Mouse (Mus musculus) intestine, embryonic 16.5 days (tissue): ENCODE results near the gene Ccdc9b. TPM values are rescaled to one million over a fixed set of nuclear protein-coding genes. Genes with fewer than 3 reads are reported as not detected.
A peak's percentile ranks its signal among the peaks of the same experiment; 100 is the strongest.

ENCODE experiments used
- ATAC-seq: fragments of 200-750 bp; cut with Nextera tagmentation; 2 replicates; pipeline ENCODE4 v1.8.0; 2017; ENCODE audit warnings: moderate TSS enrichment, moderate library complexity
- H3K27ac ChIP-seq: fragments of 300-500 bp; sonication (generic); 2 replicates; pipeline ENCODE4 v1.5.1; 2014; ENCODE audit warnings: mild to moderate bottlenecking, low read length
- H3K27me3 ChIP-seq: fragments of 300-500 bp; sonication (generic); replicated peaks from 2 replicates; pipeline ENCODE4 v1.6.1; 2014; ENCODE audit warnings: low read length, control low read depth, mixed read lengths; ENCODE audit not compliant: control insufficient read depth, insufficient read depth
- H3K36me3 ChIP-seq: fragments of 300-500 bp; sonication (generic); 2 replicates; pipeline ENCODE4 v1.6.1; 2014; ENCODE audit warnings: low read length, control low read depth; ENCODE audit not compliant: control insufficient read depth, insufficient read depth
- H3K4me1 ChIP-seq: fragments of 300-500 bp; sonication (generic); 2 replicates; pipeline ENCODE4 v1.6.1; 2014; ENCODE audit warnings: low read length, control low read depth, mixed read lengths; ENCODE audit not compliant: control insufficient read depth, insufficient read depth
- H3K4me2 ChIP-seq: fragments of 300-500 bp; sonication (generic); 2 replicates; pipeline ENCODE4 v1.6.1; 2014; ENCODE audit warnings: low read depth, low read length, control low read depth
- H3K4me3 ChIP-seq: fragments of 300-500 bp; sonication (generic); 2 replicates; pipeline ENCODE4 v1.5.1; 2014; ENCODE audit warnings: mild to moderate bottlenecking, low read length
- H3K9ac ChIP-seq: fragments of 300-500 bp; sonication (generic); 2 replicates; pipeline ENCODE4 v1.6.1; 2014; ENCODE audit warnings: low read depth, low read length
- H3K9me3 ChIP-seq: fragments of 300-500 bp; sonication (generic); 2 replicates; pipeline ENCODE4 v1.6.1; 2016; ENCODE audit warnings: low read length, control low read depth; ENCODE audit not compliant: control insufficient read depth
- WGBS: fragments of 180-500 bp; shearing (Covaris S2); extraction: QIAGEN DNeasy Blood & Tissue Kit; methylation state at CpG from one replicate; pipeline ENCODE4 v1.1.7; 2014; 5-methylcytosine and 5-hydroxymethylcytosine counted together
- polyA plus RNA-seq: library from polyadenylated mRNA; unstranded; fragments of >200 nt; fragmentation: Nextera tagmentation; extraction: Ambion mirVana; gene quantifications from 2 replicates; pipeline ENCODE4 v1.2.1, GENCODE M21; 2015

Ccdc9b gene
- 0.93 and 1.2 TPM in 2 replicates for polyA plus RNA-seq

GRCm38 (mm10) chr2:118761906-118762783, at the start of gene Ccdc9b:
TSS of gene Ccdc9b (minus strand) at chr2:118762661.
- H3K9ac ChIP-seq = peak within 1 kb of the TSS; percentile 68
- ATAC-seq = peak; percentile 84
- H3K4me1 ChIP-seq = peaks cover 49% of the 10 kb centered on the region
- no peaks in the 10 kb centered on the region for H3K27me3 ChIP-seq
- 7% methylated on average over 29 of the region's 29 CpGs for WGBS
- peak within 1 kb of the TSS; percentile 93 for H3K27ac ChIP-seq
- H3K4me3 ChIP-seq = peak within 1 kb of the TSS; percentile 31
- H3K4me2 ChIP-seq = peak within 1 kb of the TSS; percentile 59
- H3K9me3 ChIP-seq = no peaks in the 10 kb centered on the region
- H3K36me3 ChIP-seq = no peaks in the 10 kb centered on the region

GRCm38 (mm10) chr2:118810861-118811260, 48.4 kb upstream of the Ccdc9b start:
- ATAC-seq = no peak
- Histone ChIP-seq H3K9ac (no peak overlapping the region), H3K4me3 (no peak overlapping the region), H3K27ac (no peak overlapping the region), H3K4me1 (peaks cover 14% of the 10 kb centered on the region), H3K9me3 (no peaks in the 10 kb centered on the region; the same call in 1 of the 2 replicates), H3K4me2 (no peak overlapping the region), H3K36me3 (no peaks in the 10 kb centered on the region), H3K27me3 (no peaks in the 10 kb centered on the region)
- WGBS = 42% methylated on average over 2 of the region's 2 CpGs

- Histone ChIP-seq H3K4me3 (no peak overlapping the region), H3K4me1 (no peaks in the 10 kb centered on the region), H3K4me2 (no peak overlapping the region), H3K27me3 (no peaks in the 10 kb centered on the region), H3K9me3 (no peaks in the 10 kb centered on the region; the same call in 1 of the 2 replicates), H3K36me3 (no peaks in the 10 kb centered on the region), H3K9ac (no peak overlapping the region), H3K27ac (no peak overlapping the region)
- WGBS = 61% methylated on average over 4 of the region's 4 CpGs
- ATAC-seq = no peak
Measured at GRCm38 (mm10) chr2:118806860-118807259, 44.4 kb upstream of the Ccdc9b start.

DNA sequence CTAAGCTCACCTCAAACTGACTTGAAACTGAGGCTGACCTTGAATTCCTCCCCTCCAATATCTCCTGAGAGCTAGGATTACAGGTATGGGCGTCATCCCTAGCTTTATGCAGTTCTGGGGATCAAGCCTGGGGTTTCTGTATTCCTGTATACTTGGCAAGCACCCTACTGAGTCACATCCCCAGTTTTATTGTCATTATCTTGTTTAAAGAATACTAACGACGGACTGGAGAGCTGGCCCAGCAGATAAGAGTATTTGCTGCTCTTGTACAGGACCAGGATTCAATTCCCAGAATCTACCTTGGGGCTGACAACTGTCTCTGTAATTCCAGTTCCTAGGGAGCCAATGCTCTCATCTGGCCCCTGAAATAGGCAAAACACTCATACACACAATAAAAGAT, 43.3 kb upstream of the Ccdc9b start:
- no peak overlapping the region for H3K4me2 ChIP-seq
- no peak overlapping the region for H3K27ac ChIP-seq
- 0 out of 2 replicates have a peak, but pooled peaks have one; percentile 15 for ATAC-seq
- no peaks in the 10 kb centered on the region for H3K27me3 ChIP-seq
- H3K4me3 ChIP-seq = no peak overlapping the region
- no peaks in the 10 kb centered on the region; the same call in 1 of the 2 replicates for H3K9me3 ChIP-seq
- H3K4me1 ChIP-seq = no peaks in the 10 kb centered on the region
- no peaks in the 10 kb centered on the region for H3K36me3 ChIP-seq
- no peak overlapping the region for H3K9ac ChIP-seq
- WGBS = 26% methylated on average over 3 of the region's 3 CpGs

DNA sequence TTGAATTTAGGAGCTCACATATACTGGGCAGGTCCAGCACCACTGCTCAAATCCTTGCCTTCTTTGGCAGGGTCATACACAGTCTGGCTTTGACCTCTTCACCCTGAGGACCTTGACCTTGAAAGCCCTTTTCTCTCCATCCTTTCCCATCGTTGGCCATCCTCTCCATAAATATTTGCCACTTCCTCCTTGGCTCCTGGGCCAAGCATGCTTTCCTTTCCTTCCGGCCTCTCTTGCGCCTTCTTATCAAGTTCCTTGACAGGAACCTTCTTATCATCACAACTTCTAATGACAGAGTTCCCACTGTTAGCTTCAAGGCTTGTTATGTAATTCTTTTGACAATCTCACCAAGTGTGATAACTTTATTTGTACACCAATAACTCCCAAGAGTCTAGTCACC, 42.7 kb upstream of the Ccdc9b start:
- Histone ChIP-seq H3K9ac (no peak overlapping the region), H3K4me1 (no peaks in the 10 kb centered on the region), H3K27ac (no peak overlapping the region), H3K27me3 (no peaks in the 10 kb centered on the region), H3K4me2 (no peak overlapping the region), H3K36me3 (no peaks in the 10 kb centered on the region), H3K4me3 (no peak overlapping the region), H3K9me3 (no peaks in the 10 kb centered on the region)
- peak; percentile 66 for ATAC-seq
- 29% methylated on average over 3 of the region's 3 CpGs for WGBS

GRCm38 (mm10) chr2:118804474-118804873, 42.0 kb upstream of the Ccdc9b start:
- Histone ChIP-seq H3K27ac (no peak overlapping the region), H3K4me1 (no peaks in the 10 kb centered on the region), H3K9me3 (no peaks in the 10 kb centered on the region), H3K4me2 (no peak overlapping the region), H3K27me3 (no peaks in the 10 kb centered on the region), H3K36me3 (no peaks in the 10 kb centered on the region), H3K9ac (no peak overlapping the region), H3K4me3 (no peak overlapping the region)
- no peak for ATAC-seq
- WGBS = 79% methylated on average over 2 of the region's 2 CpGs

GRCm38 (mm10) chr2:118802542-118803118, 40.2 kb upstream of the Ccdc9b start:
- no peak overlapping the region for H3K4me3 ChIP-seq
- H3K9ac ChIP-seq = no peak overlapping the region
- no peaks in the 10 kb centered on the region for H3K4me1 ChIP-seq
- H3K9me3 ChIP-seq = no peaks in the 10 kb centered on the region
- ATAC-seq = 0 out of 2 replicates have a peak, but pooled peaks have one; percentile 45
- H3K36me3 ChIP-seq = no peaks in the 10 kb centered on the region
- 61% methylated on average over 4 of the region's 4 CpGs for WGBS
- no peak overlapping the region for H3K4me2 ChIP-seq
- no peak overlapping the region for H3K27ac ChIP-seq
- H3K27me3 ChIP-seq = no peaks in the 10 kb centered on the region

DNA sequence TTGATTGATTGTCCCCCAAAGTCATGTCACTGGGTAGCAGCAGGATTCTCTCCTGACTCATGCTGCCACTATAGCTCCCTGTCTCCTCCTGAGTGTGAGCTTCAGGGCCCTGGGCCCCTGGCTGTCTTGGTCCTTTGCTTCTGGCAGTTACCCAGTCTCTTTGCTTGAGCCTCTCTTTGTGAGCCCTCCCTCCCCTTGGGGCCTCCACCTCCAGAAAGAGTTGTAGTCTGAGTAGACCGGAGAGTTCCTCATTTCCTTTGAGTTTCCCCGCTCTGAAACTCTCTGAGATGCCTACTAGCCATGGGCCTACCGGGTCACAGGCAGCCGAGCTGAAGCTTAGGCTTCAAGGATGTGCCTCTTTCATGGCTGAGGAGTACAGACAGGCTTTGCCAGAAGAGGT, 31.2 kb upstream of the Ccdc9b start:
- no peak overlapping the region for H3K4me3 ChIP-seq
- H3K9ac ChIP-seq = no peak overlapping the region
- no peaks in the 10 kb centered on the region for H3K36me3 ChIP-seq
- WGBS = 79% methylated on average over 4 of the region's 4 CpGs
- no peak overlapping the region for H3K4me2 ChIP-seq
- no peak overlapping the region for H3K27ac ChIP-seq
- no peak for ATAC-seq
- H3K27me3 ChIP-seq = no peaks in the 10 kb centered on the region
- H3K4me1 ChIP-seq = peaks cover 8% of the 10 kb centered on the region; the same call in 1 of the 2 replicates
- no peaks in the 10 kb centered on the region for H3K9me3 ChIP-seq

GRCm38 (mm10) chr2:118792259-118792613, 29.8 kb upstream of the Ccdc9b start:
- Histone ChIP-seq H3K9me3 (no peaks in the 10 kb centered on the region), H3K36me3 (no peaks in the 10 kb centered on the region), H3K9ac (no peak overlapping the region), H3K4me1 (peaks cover 8% of the 10 kb centered on the region; the same call in 1 of the 2 replicates), H3K4me3 (no peak overlapping the region), H3K27me3 (no peaks in the 10 kb centered on the region), H3K4me2 (no peak overlapping the region), H3K27ac (no peak overlapping the region)
- WGBS = 71% methylated on average over 4 of the region's 4 CpGs
- ATAC-seq = no peak
